Mouse (Mus musculus) MEL (cell line): Measurements from ENCODE around the gene Olfr520. TPM values are rescaled to one million over a fixed set of nuclear protein-coding genes. Genes with fewer than 3 reads are reported as not detected.

ENCODE experiments used
- DNase-seq: peaks from one replicate; pipeline ENCODE4 v3.0.0; 2011; ENCODE audit warnings: low read depth, low spot score
- H3K27ac ChIP-seq: 2 replicates; pipeline ENCODE4 v1.5.1; 2012; ENCODE audit warnings: low read depth, mild to moderate bottlenecking, control low read depth, low read length, moderate library complexity; ENCODE audit not compliant: control insufficient read depth
- H3K27me3 ChIP-seq, 2 experiments: fragments of 150-350 bp in 1 of 2; sonication (generic) in 1 of 2; 2 replicates each; pipeline ENCODE4 v1.6.1; 2012; ENCODE audit warnings: low read length in 2 of 2, mild to moderate bottlenecking in 2 of 2, improper control_type of control experiment in 1 of 2, moderate library complexity in 1 of 2; ENCODE audit not compliant: insufficient read depth in 2 of 2, control insufficient read depth in 1 of 2
- H3K36me3 ChIP-seq, 2 experiments: 2 replicates each; pipeline ENCODE4 v1.6.1; 2012 to 2014; ENCODE audit warnings: low read length in 2 of 2, improper control_type of control experiment in 1 of 2, inconsistent platforms in 1 of 2, mild to moderate bottlenecking in 1 of 2; ENCODE audit not compliant: insufficient read depth in 2 of 2, control insufficient read depth in 1 of 2
- H3K4me1 ChIP-seq, 2 experiments: fragments of 150-350 bp in 1 of 2; sonication (generic) in 1 of 2; 2 replicates each; pipeline ENCODE4 v1.6.1; 2012; ENCODE audit warnings: low read length in 2 of 2, improper control_type of control experiment in 1 of 2, mild to moderate bottlenecking in 1 of 2; ENCODE audit not compliant: insufficient read depth in 2 of 2, control insufficient read depth in 1 of 2
- H3K4me3 ChIP-seq, 2 experiments: fragments of 150-350 bp in 1 of 2; sonication (generic) in 1 of 2; 2 replicates each; pipeline ENCODE4 v1.5.1; 2012; ENCODE audit warnings: low read depth in 2 of 2, low read length in 2 of 2, mild to moderate bottlenecking in 2 of 2, moderate library complexity in 2 of 2, control low read depth in 1 of 2, improper control_type of control experiment in 1 of 2; ENCODE audit not compliant: control insufficient read depth in 1 of 2, insufficient read depth in 1 of 2
- H3K79me2 ChIP-seq: 2 replicates; pipeline ENCODE4 v1.6.1; 2012; ENCODE audit warnings: mild to moderate bottlenecking, low read length, moderate library complexity; ENCODE audit not compliant: control insufficient read depth, poor library complexity, insufficient read depth
- H3K9ac ChIP-seq: 2 replicates; pipeline ENCODE4 v1.6.1; 2012; ENCODE audit warnings: low read depth, mild to moderate bottlenecking, control low read depth, low read length, moderate library complexity; ENCODE audit not compliant: control insufficient read depth, poor library complexity, severe bottlenecking
- H3K9me3 ChIP-seq: fragments of 150-350 bp; sonication (generic); replicated peaks from 2 replicates; pipeline ENCODE4 v1.6.1; 2012; ENCODE audit warnings: mild to moderate bottlenecking, low read length, improper control_type of control experiment, moderate library complexity; ENCODE audit not compliant: insufficient read depth
- CHD1 ChIP-seq: IDR thresholded peaks from 2 replicates; pipeline ENCODE4 v1.6.1; 2012; ENCODE audit warnings: low read depth, mild to moderate bottlenecking, inconsistent platforms, low read length, improper control_type of control experiment
- CTCF ChIP-seq, 3 experiments: IDR thresholded peaks in 2 of 3; conservative IDR thresholded peaks in 1 of 3; 2 replicates each; pipeline ENCODE4 v1.5.1; 2011 to 2012; ENCODE audit warnings: low read length in 3 of 3, low read depth in 2 of 3, mild to moderate bottlenecking in 2 of 3, improper control_type of control experiment in 1 of 3, inconsistent platforms in 1 of 3, mixed read lengths in 1 of 3, moderate library complexity in 1 of 3; ENCODE audit not compliant: control insufficient read depth in 1 of 3, insufficient read depth in 1 of 3, poor library complexity in 1 of 3, severe bottlenecking in 1 of 3
- E2F4 ChIP-seq: IDR thresholded peaks from 2 replicates; pipeline ENCODE4 v1.6.1; 2011; ENCODE audit warnings: low read depth, low read length, improper control_type of control experiment, borderline replicate concordance
- GABPA ChIP-seq: IDR thresholded peaks from 2 replicates; pipeline ENCODE4 v1.6.1; 2012; ENCODE audit warnings: low read depth, mild to moderate bottlenecking, inconsistent platforms, low read length, improper control_type of control experiment, moderate library complexity
- GATA1 ChIP-seq: IDR thresholded peaks from 2 replicates; pipeline ENCODE4 v1.6.1; 2011; ENCODE audit warnings: low read depth, low read length, improper control_type of control experiment
- HCFC1 ChIP-seq: IDR thresholded peaks from 2 replicates; pipeline ENCODE4 v1.6.1; 2012; ENCODE audit warnings: low read depth, mild to moderate bottlenecking, inconsistent platforms, low read length, improper control_type of control experiment, moderate library complexity
- JUND ChIP-seq: IDR thresholded peaks from 2 replicates; pipeline ENCODE4 v1.6.1; 2011; ENCODE audit warnings: low read depth, mild to moderate bottlenecking, improper control_type of control experiment, low read length
- MAX ChIP-seq: IDR thresholded peaks from 2 replicates; pipeline ENCODE4 v1.6.1; 2011; ENCODE audit warnings: low read length, improper control_type of control experiment
- MAZ ChIP-seq: IDR thresholded peaks from 2 replicates; pipeline ENCODE4 v1.6.1; 2012; ENCODE audit warnings: low read depth, mild to moderate bottlenecking, inconsistent platforms, low read length, improper control_type of control experiment
- MYB ChIP-seq: IDR thresholded peaks from 2 replicates; pipeline ENCODE4 v1.6.1; 2011; ENCODE audit warnings: mild to moderate bottlenecking, low read depth, low read length, improper control_type of control experiment
- MYC ChIP-seq: IDR thresholded peaks from 2 replicates; pipeline ENCODE4 v1.6.1; 2011; ENCODE audit warnings: low read depth, mild to moderate bottlenecking, low read length, improper control_type of control experiment, moderate library complexity
- NELFE ChIP-seq: IDR thresholded peaks from 2 replicates; pipeline ENCODE4 v1.6.1; 2011; ENCODE audit warnings: low read depth, low read length, improper control_type of control experiment
- NRF1 ChIP-seq: IDR thresholded peaks from 2 replicates; pipeline ENCODE4 v1.6.1; 2014; ENCODE audit warnings: low read depth, mild to moderate bottlenecking, inconsistent platforms, low read length, improper control_type of control experiment, moderate library complexity; ENCODE audit not compliant: poor library complexity, insufficient read depth, severe bottlenecking
- POLR2A ChIP-seq, 2 experiments: IDR thresholded peaks; 2 replicates each; pipeline ENCODE4 v1.6.1; 2011 to 2012; ENCODE audit warnings: low read length in 2 of 2, mild to moderate bottlenecking in 2 of 2, control low read depth in 1 of 2, improper control_type of control experiment in 1 of 2, low read depth in 1 of 2, moderate library complexity in 1 of 2; ENCODE audit not compliant: control insufficient read depth in 1 of 2, insufficient read depth in 1 of 2, poor library complexity in 1 of 2
- POLR2AphosphoS2 ChIP-seq: IDR thresholded peaks from 2 replicates; pipeline ENCODE4 v1.6.1; 2011; ENCODE audit warnings: low read length, improper control_type of control experiment
- RAD21 ChIP-seq: IDR thresholded peaks from 2 replicates; pipeline ENCODE4 v1.6.1; 2011; ENCODE audit warnings: mild to moderate bottlenecking, low read depth, low read length, improper control_type of control experiment
- RCOR1 ChIP-seq: IDR thresholded peaks from 2 replicates; pipeline ENCODE4 v1.6.1; 2012; ENCODE audit warnings: low read depth, mild to moderate bottlenecking, inconsistent platforms, low read length, improper control_type of control experiment
- SIN3A ChIP-seq: IDR thresholded peaks from 2 replicates; pipeline ENCODE4 v1.6.1; 2012; ENCODE audit warnings: low read length, improper control_type of control experiment, inconsistent platforms
- SMC3 ChIP-seq: IDR thresholded peaks from 2 replicates; pipeline ENCODE4 v1.6.1; 2011; ENCODE audit warnings: low read depth, low read length, improper control_type of control experiment
- TAL1 ChIP-seq: IDR thresholded peaks from 2 replicates; pipeline ENCODE4 v1.6.1; 2012; ENCODE audit warnings: mild to moderate bottlenecking, inconsistent platforms, low read length, moderate library complexity, mixed read lengths
- TCF12 ChIP-seq: IDR thresholded peaks from 2 replicates; pipeline ENCODE4 v1.6.1; 2014; ENCODE audit warnings: low read depth, mild to moderate bottlenecking, inconsistent platforms, low read length, improper control_type of control experiment, moderate library complexity
- USF2 ChIP-seq, 2 experiments: IDR thresholded peaks; 2 replicates each; pipeline ENCODE4 v1.6.1; 2011 to 2012; ENCODE audit warnings: improper control_type of control experiment in 2 of 2, low read length in 2 of 2, borderline replicate concordance in 1 of 2, inconsistent platforms in 1 of 2, low read depth in 1 of 2, mild to moderate bottlenecking in 1 of 2; ENCODE audit not compliant: insufficient read depth in 1 of 2
- ZC3H11A ChIP-seq: IDR thresholded peaks from 2 replicates; pipeline ENCODE4 v1.6.1; 2012; ENCODE audit warnings: low read depth, mild to moderate bottlenecking, inconsistent platforms, low read length, improper control_type of control experiment
- ZKSCAN1 ChIP-seq: IDR thresholded peaks from 2 replicates; pipeline ENCODE4 v1.6.1; 2012; ENCODE audit warnings: low read depth, mild to moderate bottlenecking, inconsistent platforms, low read length, improper control_type of control experiment, moderate library complexity
- polyA plus RNA-seq, 2 experiments: library from polyadenylated mRNA; stranded (reverse) in 1 of 2; unstranded in 1 of 2; fragments of >175 nt in 1 of 2; fragments of >200 nt in 1 of 2; gene quantifications; 2 replicates each; pipeline versions ENCODE4 v1.2.1 to v1.2.4; 2012; ENCODE audit warnings: low replicate concordance in 2 of 2, low read depth in 1 of 2; ENCODE audit not compliant: insufficient read length in 2 of 2, insufficient read depth in 1 of 2, missing spikeins in 1 of 2
- total RNA-seq: library from RNA; depleted of rRNA; stranded (reverse); fragments of 300-350 nt; gene quantifications from 2 replicates; pipeline ENCODE4 v1.2.3, GENCODE M21; 2012

Gene Olfr520
- total and polyA plus RNA-seq, 3 experiments = not detected

DNA sequence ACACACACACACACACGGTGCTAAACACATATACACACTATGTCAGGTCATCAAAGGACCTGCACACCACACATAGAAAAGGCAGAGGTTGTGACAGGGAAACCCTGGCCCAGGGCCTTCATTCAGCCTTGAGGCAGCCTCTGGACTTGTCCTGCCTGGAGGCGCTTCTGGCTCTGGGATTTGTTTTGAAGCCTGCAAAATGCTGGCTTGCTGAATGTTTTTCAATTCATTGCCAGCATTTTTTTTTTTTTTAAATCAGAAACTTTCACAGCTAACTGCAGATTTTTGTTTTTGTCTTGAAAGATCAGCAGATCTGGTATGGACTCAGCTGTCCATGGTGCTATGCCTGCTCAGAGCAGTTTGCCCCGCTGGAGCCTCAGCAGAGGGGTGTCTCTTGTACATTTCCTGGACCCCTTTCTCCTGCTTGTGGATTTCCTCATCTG lies 30.3 kb upstream of the Olfr520 start:
- Histone ChIP-seq H3K9ac (no peak overlapping the region), H3K4me3 (no peak overlapping the region), H3K79me2 (no peaks in the 10 kb centered on the region), H3K27ac (no peak overlapping the region), H3K4me1 (no peaks in the 10 kb centered on the region), H3K27me3 (peaks cover 2 to 4% of the 10 kb centered on the region in 2 experiments), H3K9me3 (no peaks in the 10 kb centered on the region), H3K36me3 (no peaks in the 10 kb centered on the region)
- no peak for DNase-seq
- TF ChIP-seq HCFC1 (no peak), USF2 (IDR thresholded peaks at IDR 0.05; ENCODE audit: borderline replicate concordance in 1 of 2, insufficient read depth in 1 of 2, low read depth in 1 of 2, low read length in 2 of 2) (no peak), MYB (no peak), SIN3A (no peak), GATA1 (no peak), MAZ (no peak), ZC3H11A (no peak), NELFE (no peak), RCOR1 (no peak), JUND (no peak), CHD1 (no peak), MAX (no peak), GABPA (no peak), POLR2AphosphoS2 (no peak), RAD21 (no peak), ZKSCAN1 (no peak), CTCF (IDR thresholded peaks at IDR 0.05 in 2 of 3, conservative IDR thresholded peaks at IDR 0.05 in 1 of 3; ENCODE audit: control insufficient read depth in 1 of 3, insufficient read depth in 1 of 3, low read depth in 2 of 3, low read length in 3 of 3, poor library complexity in 1 of 3, severe bottlenecking in 1 of 3) (no peak), NRF1 (no peak), TAL1 (no peak)
- TF ChIP-seq, all 39 proteins: peak for 0

DNA sequence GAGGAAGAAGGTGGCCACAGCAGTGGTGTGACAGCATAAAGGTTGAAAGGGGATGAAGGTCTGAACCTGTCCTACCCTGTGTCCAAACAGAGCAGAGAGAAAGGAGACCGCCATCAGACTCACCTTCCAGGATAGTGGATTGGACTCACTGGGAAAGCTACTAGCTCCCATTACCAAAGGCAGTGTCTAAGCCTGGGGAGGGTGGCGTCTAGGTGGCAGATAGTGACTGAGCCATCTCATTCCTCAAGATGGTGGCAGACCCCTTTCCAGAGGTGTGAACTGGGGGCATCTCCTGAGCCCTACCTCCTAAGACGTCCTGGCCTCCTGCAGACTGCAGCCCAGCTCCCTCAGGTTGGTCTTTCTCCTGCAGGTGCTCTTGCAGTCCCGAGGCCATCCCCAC lies 29.4 kb upstream of the Olfr520 start:
- TF ChIP-seq RAD21 (no peak), POLR2A (IDR thresholded peaks at IDR 0.05; ENCODE audit: control insufficient read depth in 1 of 2, insufficient read depth in 1 of 2, low read depth in 1 of 2, low read length in 2 of 2, poor library complexity in 1 of 2) (no peak), GATA1 (no peak), TCF12 (no peak), SIN3A (no peak), MYC (no peak), E2F4 (no peak), MAZ (no peak), SMC3 (no peak), POLR2AphosphoS2 (no peak), NRF1 (no peak)
- Histone ChIP-seq H3K9ac (no peak overlapping the region), H3K79me2 (no peaks in the 10 kb centered on the region), H3K4me3 (no peak overlapping the region), H3K27ac (no peak overlapping the region), H3K27me3 (peaks cover 2 to 4% of the 10 kb centered on the region in 2 experiments), H3K9me3 (no peaks in the 10 kb centered on the region), H3K4me1 (no peaks in the 10 kb centered on the region), H3K36me3 (no peaks in the 10 kb centered on the region)
- DNase-seq = no peak
